Mouse (Mus musculus) embryonic facial prominence, embryonic 14.5 days (tissue): Measurements from ENCODE around the gene Gm21970. TPM values are rescaled to one million over a fixed set of nuclear protein-coding genes. Genes with fewer than 3 reads are reported as not detected.

Experiments
- ATAC-seq: fragments of 200-750 bp; cut with Nextera tagmentation; 2 replicates; pipeline ENCODE4 v1.8.0; 2017; ENCODE audit warnings: low read depth, moderate number of reproducible peaks, moderate TSS enrichment
- DNase-seq: peaks from one replicate; pipeline ENCODE4 v3.0.0-alpha.2; 2015; ENCODE audit warnings: low spot score
- H3K27ac ChIP-seq: fragments of 300-500 bp; sonication (generic); replicated peaks from 2 replicates; pipeline ENCODE4 v1.5.1; 2014; ENCODE audit warnings: low read depth, mild to moderate bottlenecking, low read length, moderate library complexity
- H3K27me3 ChIP-seq: fragments of 300-500 bp; sonication (generic); replicated peaks from 2 replicates; pipeline ENCODE4 v1.6.1; 2014; ENCODE audit warnings: low read length; ENCODE audit not compliant: control insufficient read depth, insufficient read depth
- H3K36me3 ChIP-seq: fragments of 300-500 bp; sonication (generic); 2 replicates; pipeline ENCODE4 v1.6.1; 2014; ENCODE audit warnings: low read length, mixed read lengths; ENCODE audit not compliant: control insufficient read depth, insufficient read depth
- H3K4me1 ChIP-seq: fragments of 300-500 bp; sonication (generic); 2 replicates; pipeline ENCODE4 v1.6.1; 2014; ENCODE audit warnings: antibody characterized with exemption, low read length; ENCODE audit not compliant: control insufficient read depth, insufficient read depth
- H3K4me2 ChIP-seq: fragments of 300-500 bp; sonication (generic); 2 replicates; pipeline ENCODE4 v1.6.1; 2014; ENCODE audit warnings: low read depth, mild to moderate bottlenecking, low read length, moderate library complexity, mixed read lengths
- H3K4me3 ChIP-seq: fragments of 300-500 bp; sonication (generic); 2 replicates; pipeline ENCODE4 v1.5.1; 2014; ENCODE audit warnings: low read depth, mild to moderate bottlenecking, low read length
- H3K9ac ChIP-seq: fragments of 300-500 bp; sonication (generic); 2 replicates; pipeline ENCODE4 v1.6.1; 2014; ENCODE audit warnings: low read depth, mild to moderate bottlenecking, low read length, moderate library complexity, mixed read lengths
- H3K9me3 ChIP-seq: fragments of 300-500 bp; sonication (generic); 2 replicates; pipeline ENCODE4 v1.6.1; 2016; ENCODE audit warnings: low read length; ENCODE audit not compliant: control insufficient read depth
- WGBS: fragments of 180-500 bp; shearing (Covaris S2); extraction: QIAGEN DNeasy Blood & Tissue Kit; methylation state at CpG from one replicate; pipeline ENCODE4 v1.1.7; 2014; 5-methylcytosine and 5-hydroxymethylcytosine counted together
- polyA plus RNA-seq: library from polyadenylated mRNA; unstranded; fragments of >200 nt; fragmentation: Nextera tagmentation; extraction: Ambion mirVana; gene quantifications from 2 replicates; pipeline ENCODE4 v1.2.1, GENCODE M21; 2014

Gm21970 gene
- polyA plus RNA-seq, 1 experiment from 2014 or later: not detected

DNA sequence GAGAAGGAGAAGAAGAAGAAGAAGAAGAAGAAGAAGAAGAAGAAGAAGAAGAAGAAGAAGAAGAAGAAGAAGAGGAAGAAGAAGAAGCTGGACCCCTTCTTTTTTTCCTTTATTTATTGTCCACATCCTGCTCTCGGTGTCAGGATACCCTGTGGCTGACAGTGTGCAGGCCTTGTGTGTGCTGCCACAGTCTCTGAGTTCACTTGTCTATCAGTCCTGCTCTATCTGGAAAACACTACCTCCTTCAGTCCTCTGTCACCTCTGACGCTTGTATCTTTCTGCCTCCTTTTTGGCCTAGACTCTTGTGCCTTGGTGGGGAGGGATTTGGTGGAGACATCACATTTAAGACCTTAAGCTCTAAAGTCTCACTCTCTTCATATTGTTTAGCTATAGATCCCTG is 71.9 kb downstream of the Gm21970 start:
- H3K4me1 ChIP-seq: peaks cover 7% of the 10 kb centered on the region; the same call in 1 of the 2 replicates
- no peak overlapping the region for H3K4me2 ChIP-seq
- H3K9ac ChIP-seq: no peak overlapping the region
- ATAC-seq (no peak), DNase-seq (no peak)
- 77% methylated on average over 2 of the region's 2 CpGs for whole genome bisulfite sequencing
- H3K27me3 ChIP-seq: no peaks in the 10 kb centered on the region
- H3K27ac ChIP-seq: no peak overlapping the region
- H3K36me3 ChIP-seq: no peaks in the 10 kb centered on the region
- no peaks in the 10 kb centered on the region for H3K9me3 ChIP-seq
- no peak overlapping the region for H3K4me3 ChIP-seq

DNA sequence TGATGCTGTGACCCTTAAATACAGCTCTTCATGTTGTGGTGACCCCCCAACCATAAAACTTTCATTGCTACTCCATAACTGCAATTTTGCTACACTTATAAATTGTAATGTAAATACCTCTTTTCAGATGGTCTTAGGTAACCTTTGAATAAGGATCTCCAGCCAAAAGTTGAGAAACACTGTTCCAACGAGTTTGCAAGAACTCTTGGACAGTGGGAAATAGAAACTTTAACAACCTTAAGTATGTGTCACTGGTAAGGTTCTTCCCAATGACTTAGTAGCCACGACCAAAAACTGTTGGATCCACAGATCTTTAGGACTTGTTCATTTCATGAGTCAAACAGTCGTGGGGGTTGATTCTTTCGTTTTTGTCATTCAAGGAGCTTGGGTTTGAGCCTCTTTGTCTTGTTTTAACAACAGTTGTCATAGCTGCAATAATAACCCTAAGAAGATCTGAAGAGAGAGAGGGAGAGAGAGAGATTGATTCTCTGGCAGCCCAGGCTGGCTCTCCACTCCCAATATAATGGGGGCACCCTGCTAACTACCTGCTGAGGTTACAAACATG is 72.4 kb downstream of the Gm21970 start:
- H3K9ac ChIP-seq: peak overlapping the region; percentile 75; the same call in 1 of the 2 replicates
- H3K27ac ChIP-seq: no peak overlapping the region
- H3K27me3 ChIP-seq: no peaks in the 10 kb centered on the region
- WGBS: 85% methylated on average over 4 of the region's 4 CpGs
- H3K9me3 ChIP-seq: no peaks in the 10 kb centered on the region
- no peaks in the 10 kb centered on the region for H3K36me3 ChIP-seq
- DNase-seq (no peak), ATAC-seq (no peak)
- peak overlapping the region; percentile 72 for H3K4me3 ChIP-seq
- peak overlapping the region; percentile 98 for H3K4me2 ChIP-seq
- H3K4me1 ChIP-seq: peaks cover 7% of the 10 kb centered on the region; the same call in 1 of the 2 replicates

DNA sequence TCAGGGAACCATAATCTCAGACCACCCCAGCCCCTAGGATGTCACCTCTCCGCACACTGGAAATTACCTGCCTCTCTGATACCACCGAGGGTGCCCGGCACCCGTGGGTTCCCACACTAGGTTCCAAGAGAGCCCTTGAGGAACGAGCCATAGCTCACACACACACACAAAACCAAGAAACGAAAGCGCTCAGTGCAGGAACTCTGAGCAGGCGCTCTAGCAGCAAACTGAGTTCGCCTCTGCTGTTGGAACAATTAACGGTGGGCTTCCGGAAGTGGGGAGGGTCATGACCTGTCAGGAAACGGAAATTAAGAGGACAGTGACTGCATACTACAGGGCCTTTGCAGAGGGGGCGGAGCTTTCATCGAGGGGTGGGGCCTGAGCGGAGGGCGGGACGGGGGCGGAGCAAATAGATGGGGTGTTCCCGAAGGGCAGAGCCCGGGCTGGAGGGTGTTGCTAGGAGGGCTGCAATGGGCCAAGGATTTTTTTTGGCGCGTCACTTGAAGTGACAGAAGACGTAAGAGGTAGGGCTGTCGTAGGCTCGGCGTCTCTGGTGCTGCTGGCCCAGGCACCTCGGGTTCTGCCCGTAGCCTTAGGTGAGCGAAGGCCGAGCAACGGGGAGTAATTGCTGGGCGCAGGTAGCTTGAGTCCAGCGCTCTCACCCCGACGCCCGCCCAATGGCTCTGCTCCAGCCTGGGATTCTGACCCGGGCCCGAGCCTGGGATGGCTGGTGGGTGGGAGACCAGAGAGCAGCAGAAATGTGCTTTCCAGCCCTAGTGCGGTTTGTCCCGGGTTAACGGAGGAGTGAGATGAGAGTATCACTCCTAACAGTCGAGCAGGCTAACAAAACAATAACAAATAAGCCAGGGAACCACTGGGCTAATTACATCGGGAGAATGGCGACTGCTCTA is 73.3 kb downstream of the Gm21970 start:
- peaks cover 7% of the 10 kb centered on the region; the same call in 1 of the 2 replicates for H3K4me1 ChIP-seq
- ATAC-seq (peak; percentile 96), DNase-seq (peak; percentile 93)
- H3K4me2 ChIP-seq: peak overlapping the region; percentile 98
- H3K27ac ChIP-seq: peak overlapping the region; percentile 55; the same call in 1 of the 2 replicates
- no peaks in the 10 kb centered on the region for H3K9me3 ChIP-seq
- 2% methylated on average over 42 of the region's 44 CpGs for WGBS
- H3K9ac ChIP-seq: peak overlapping the region; percentile 75
- H3K36me3 ChIP-seq: no peaks in the 10 kb centered on the region
- no peaks in the 10 kb centered on the region for H3K27me3 ChIP-seq
- peak overlapping the region; percentile 72 for H3K4me3 ChIP-seq

DNA sequence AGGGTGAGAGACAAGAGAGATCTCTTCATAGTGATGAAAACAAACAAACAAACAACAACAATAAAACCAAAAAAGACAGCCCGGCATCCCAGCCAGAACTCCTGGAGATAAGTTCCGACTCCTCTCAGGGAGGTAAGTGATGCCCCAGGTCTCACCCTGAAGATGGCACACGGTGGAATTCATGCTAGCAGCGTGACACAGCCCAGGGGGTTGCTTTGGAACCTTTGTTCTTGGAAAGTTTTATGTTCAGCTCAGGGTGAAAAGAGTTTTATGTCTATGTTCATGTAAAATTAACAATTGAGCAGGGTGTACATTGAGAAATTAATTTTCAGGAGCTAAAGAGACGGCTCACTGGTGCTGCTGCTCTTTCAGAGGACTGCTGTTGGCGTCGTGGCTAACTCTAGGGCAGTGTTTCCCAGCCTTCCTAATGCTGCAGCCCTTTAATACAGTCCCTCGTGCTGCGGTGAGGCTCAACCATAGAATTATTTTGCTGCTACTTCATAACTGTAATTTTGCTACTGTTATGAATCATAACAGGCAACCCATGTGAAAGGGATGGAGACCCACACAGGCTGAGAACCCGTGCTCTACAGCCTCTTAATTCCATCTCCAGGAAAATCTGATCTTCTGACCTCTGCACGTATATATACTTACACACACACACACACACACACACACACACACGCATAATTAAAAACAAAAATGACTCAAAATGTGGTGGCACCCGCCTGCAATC is 74.2 kb downstream of the Gm21970 start:
- Histone ChIP-seq H3K36me3 (no peaks in the 10 kb centered on the region), H3K27ac (0 out of 2 replicates have a peak overlapping the region, but pooled peaks have one; percentile 55), H3K9me3 (no peaks in the 10 kb centered on the region), H3K4me3 (peak overlapping the region; percentile 72), H3K27me3 (no peaks in the 10 kb centered on the region), H3K9ac (peak overlapping the region; percentile 75), H3K4me1 (peaks cover 7% of the 10 kb centered on the region; the same call in 1 of the 2 replicates), H3K4me2 (peak overlapping the region; percentile 98)
- ATAC-seq (no peak), DNase-seq (no peak)
- 49% methylated on average over 13 of the region's 13 CpGs for WGBS

DNA sequence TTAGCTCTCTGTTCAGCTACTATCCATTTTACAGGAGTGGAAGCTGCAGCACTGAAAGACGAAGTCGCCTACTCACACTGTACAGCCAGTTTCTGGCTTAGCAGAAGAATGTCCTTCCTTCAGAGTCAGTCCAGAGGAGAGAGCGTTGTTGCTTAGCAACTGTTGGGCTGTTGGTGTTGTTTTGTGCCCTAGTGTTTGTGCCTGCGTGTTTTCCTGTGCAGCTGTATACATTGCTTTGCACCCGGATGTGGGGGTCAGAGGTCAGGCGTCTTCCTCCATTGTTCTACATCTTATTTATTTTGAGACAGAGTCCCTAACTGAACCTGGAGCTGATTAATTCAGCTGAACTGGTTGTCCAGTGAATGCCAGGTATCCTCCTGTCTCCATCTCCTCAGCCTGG is 75.0 kb downstream of the Gm21970 start:
- peaks cover 7% of the 10 kb centered on the region; the same call in 1 of the 2 replicates for H3K4me1 ChIP-seq
- peak overlapping the region; percentile 39; the same call in 1 of the 2 replicates for H3K27ac ChIP-seq
- 50% methylated on average over 6 of the region's 6 CpGs for WGBS
- no peaks in the 10 kb centered on the region for H3K9me3 ChIP-seq
- no peaks in the 10 kb centered on the region for H3K27me3 ChIP-seq
- no peak overlapping the region for H3K4me2 ChIP-seq
- H3K9ac ChIP-seq: no peak overlapping the region
- DNase-seq (peak; percentile 42), ATAC-seq (no peak)
- H3K4me3 ChIP-seq: no peak overlapping the region
- H3K36me3 ChIP-seq: no peaks in the 10 kb centered on the region

Other genes starting within 250 kb of the Gm21970 start
- 1.1 and 1.3 TPM in 2 replicates for gene Olig2, start 166.3 kb upstream of the Gm21970 start, polyA plus RNA-seq
- gene Olig1, start 121.9 kb upstream of the Gm21970 start, polyA plus RNA-seq: 4.1 and 4.2 TPM in 2 replicates
- gene Ifnar2, start 18.9 kb upstream of the Gm21970 start, polyA plus RNA-seq: 62.7 and 67.7 TPM in 2 replicates
- 32.6 and 33.2 TPM in 2 replicates for gene Il10rb, start 14.4 kb downstream of the Gm21970 start, polyA plus RNA-seq
- 47.3 and 53.7 TPM in 2 replicates for gene Ifnar1, start 93.5 kb downstream of the Gm21970 start, polyA plus RNA-seq
- 51.0 and 55.9 TPM in 2 replicates for gene Ifngr2, start 155.4 kb downstream of the Gm21970 start, polyA plus RNA-seq
- 39.5 and 41.7 TPM in 2 replicates for gene Tmem50b, start 206.1 kb downstream of the Gm21970 start, polyA plus RNA-seq
- 2.4 and 4.5 TPM in 2 replicates for gene Dnajc28, start 227.3 kb downstream of the Gm21970 start, polyA plus RNA-seq